Mouse (Mus musculus): ENCODE measurements around the gene Bnc1. TPM values are rescaled to one million over a fixed set of nuclear protein-coding genes. Genes with fewer than 3 reads are reported as not detected.

Gene Bnc1
- not detected for polyA plus RNA-seq (2017; shearing (Covaris generic))

GRCm38 (mm10) chr7:81992131-81993061, at the start of gene Bnc1:
Bnc1 (minus strand) TSS chr7:81992292.
- ATAC-seq: no peak

- no peak for ATAC-seq
Observed at GRCm38 (mm10) chr7:82033347-82033746, 41.3 kb upstream of the Bnc1 start.

GRCm38 (mm10) chr7:82029666-82030065, 37.6 kb upstream of the Bnc1 start:
- ATAC-seq: no peak

- ATAC-seq: no peak
Observed at GRCm38 (mm10) chr7:82025802-82026201, 33.7 kb upstream of the Bnc1 start.

GRCm38 (mm10) chr7:82023676-82024075, 31.6 kb upstream of the Bnc1 start:
- ATAC-seq: no peak

- no peak for ATAC-seq
Observed at GRCm38 (mm10) chr7:82022404-82022803, 30.3 kb upstream of the Bnc1 start.

GRCm38 (mm10) chr7:82018031-82018430, 25.9 kb upstream of the Bnc1 start:
- no peak for ATAC-seq

GRCm38 (mm10) chr7:82016751-82017710, 24.9 kb upstream of the Bnc1 start:
- ATAC-seq: no peak

GRCm38 (mm10) chr7:82012472-82012871, 20.4 kb upstream of the Bnc1 start:
- no peak for ATAC-seq

- no peak for ATAC-seq
Observed at GRCm38 (mm10) chr7:82011534-82012401, 19.7 kb upstream of the Bnc1 start.

- no peak for ATAC-seq
Observed at GRCm38 (mm10) chr7:82007151-82007550, 15.1 kb upstream of the Bnc1 start.

- no peak for ATAC-seq
Observed at GRCm38 (mm10) chr7:82004228-82004627, 12.1 kb upstream of the Bnc1 start.

- ATAC-seq: no peak
Observed at GRCm38 (mm10) chr7:81999816-82000215, 7.7 kb upstream of the Bnc1 start.

GRCm38 (mm10) chr7:81999372-81999771, 7.3 kb upstream of the Bnc1 start:
- ATAC-seq: no peak

- ATAC-seq: no peak
Observed at GRCm38 (mm10) chr7:81995975-81996374, 3.9 kb upstream of the Bnc1 start.

- no peak for ATAC-seq
Observed at GRCm38 (mm10) chr7:81995126-81995525, 3.0 kb upstream of the Bnc1 start.

- ATAC-seq: no peak
Observed at GRCm38 (mm10) chr7:81993140-81993539, 1.0 kb upstream of the Bnc1 start.

- ATAC-seq: no peak
Observed at GRCm38 (mm10) chr7:81991611-81992061, 456 bp downstream of the Bnc1 start.

- no peak for ATAC-seq
Observed at GRCm38 (mm10) chr7:81991116-81991515, 976 bp downstream of the Bnc1 start.

GRCm38 (mm10) chr7:81983651-81984050, 8.4 kb downstream of the Bnc1 start:
- no peak for ATAC-seq

- no peak for ATAC-seq
Observed at GRCm38 (mm10) chr7:81978304-81978703, 13.8 kb downstream of the Bnc1 start.

- ATAC-seq: no peak
Observed at GRCm38 (mm10) chr7:81974616-81975015, 17.5 kb downstream of the Bnc1 start.
